Mouse (Mus musculus): ENCODE data around the gene Oosp2.

DNA sequence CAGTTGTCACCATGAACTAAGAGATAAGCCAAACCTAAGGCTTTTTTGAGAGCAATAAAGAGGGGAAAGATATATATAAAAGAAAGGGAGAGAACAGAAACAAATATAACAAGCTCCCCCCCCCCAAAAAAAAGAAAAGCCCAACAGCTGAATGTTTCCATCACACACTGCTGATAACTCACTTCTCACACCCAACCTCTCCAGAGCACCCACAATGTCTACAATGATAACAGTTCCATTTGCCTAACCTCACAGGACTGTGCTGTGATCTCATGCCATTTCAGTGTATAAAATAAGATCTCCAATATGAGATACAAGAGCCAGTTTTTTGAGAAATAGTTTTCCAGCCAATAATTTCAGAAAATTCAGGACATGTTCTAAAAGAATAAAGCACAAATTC, 42.4 kb downstream of the Oosp2 start:
- TF ChIP-seq POU5F1 (IDR thresholded peaks at IDR 0.05; ENCODE audit: borderline replicate concordance, low read length) (no peak), CTCF (conservative IDR thresholded peaks at IDR 0.05; ENCODE audit: low read length) (no peak), NANOG (IDR thresholded peaks at IDR 0.05; ENCODE audit: borderline replicate concordance, low read length) (no peak)
